ENCODE assay signal across 14 mouse cellular contexts in genomic region chr11:18171207-18171776, GRCm38 (mm10).
"Had no signal": no experiment of that assay in that cellular context is flagged by ENCODE, and none has a peak within 500 bp of the region (broad histone marks: within the 10 kb centered on the region; RNA-seq: fewer than 3 reads in every experiment).

No protein-coding gene starts in this region.

- H3K27ac ChIP-seq: limb, embryonic 15.5 days; liver, embryonic 12.5 days; midbrain, embryonic 10.5 days; neural tube, embryonic 15.5 days had no signal

- H3K27me3 ChIP-seq: limb, embryonic 15.5 days; liver, embryonic 12.5 days; neural tube, embryonic 15.5 days had no signal

- DNase-seq: kidney, adult 8-10 months; kidney, postnatal 25 days; layer of hippocampus, adult 9-11 months; layer of hippocampus, postnatal 36 days; lung, embryonic 14.5 days; lung, postnatal 10 days; lung, postnatal 4 days; right cerebral cortex, postnatal 25 days; thymus, postnatal 36 days had no signal

- H3K9me3 ChIP-seq: limb, embryonic 15.5 days; liver, embryonic 12.5 days; midbrain, embryonic 10.5 days; neural tube, embryonic 15.5 days had no signal

- H3K4me1 ChIP-seq: limb, embryonic 15.5 days; liver, embryonic 12.5 days; midbrain, embryonic 10.5 days; neural tube, embryonic 15.5 days had no signal

- ATAC-seq: liver, embryonic 12.5 days had no signal

- H3K4me2 ChIP-seq: limb, embryonic 15.5 days; liver, embryonic 12.5 days; lung, embryonic 14.5 days; neural tube, embryonic 15.5 days had no signal

- H3K9ac ChIP-seq: limb, embryonic 15.5 days; liver, embryonic 12.5 days; lung, embryonic 14.5 days; neural tube, embryonic 15.5 days had no signal

- H3K36me3 ChIP-seq: limb, embryonic 15.5 days; liver, embryonic 12.5 days; midbrain, embryonic 10.5 days; neural tube, embryonic 15.5 days had no signal

- H3K4me3 ChIP-seq: limb, embryonic 15.5 days; liver, embryonic 12.5 days; midbrain, embryonic 10.5 days; myocyte; neural tube, embryonic 15.5 days had no signal
